Mouse (Mus musculus): ENCODE data around the gene Gm5475. TPM values are rescaled to one million over a fixed set of nuclear protein-coding genes. Genes with fewer than 3 reads are reported as not detected.
A peak's percentile ranks its signal among the peaks of the same experiment; 100 is the strongest.
"Not testable (repeated sequence)": the region's sequence is repeated elsewhere in the genome, so short reads cannot be mapped to it uniquely, and the experiment has no call there.

Gm5475 gene
- total RNA-seq (2014; rRNA removed; ENCODE audit: low replicate concordance) (not detected in 2 replicates), polyA plus RNA-seq (2015; fragmentation: Nextera tagmentation; extraction: Ambion mirVana) (0.04 TPM in 1 of 2 replicates, not detected in the other)

DNA sequence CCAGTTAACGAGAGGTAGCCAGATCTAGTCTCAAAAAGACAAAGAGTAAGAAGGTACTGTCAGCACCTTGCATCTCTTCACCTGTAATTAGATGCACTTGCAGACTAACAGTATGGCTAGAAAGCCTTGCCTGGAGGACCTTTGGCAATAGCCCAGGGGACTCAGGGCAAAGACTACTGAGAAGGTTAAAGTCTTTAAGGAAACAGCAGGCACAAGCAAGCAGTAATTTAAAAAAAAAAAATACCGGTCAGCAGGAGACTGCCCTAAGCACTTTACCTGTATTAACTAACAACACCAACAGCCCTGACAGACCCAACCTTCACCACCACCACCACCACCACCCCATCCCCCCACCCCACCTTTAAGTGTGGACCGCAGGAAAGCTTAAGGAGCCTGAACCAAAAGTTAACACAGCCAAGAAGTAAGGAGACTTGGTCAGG, at the start of gene Gm5475:
Gene Gm5475 (plus strand): TSS at position 390 of the 440 bp plus-strand sequence.
- not testable (repeated sequence) for DNase-seq (ENCODE audit: low spot score); H3K36me3 ChIP-seq (replicated peaks; ENCODE audit: control insufficient read depth, insufficient read depth, low read length); H3K9me3 ChIP-seq (replicated peaks; ENCODE audit: control insufficient read depth, low read length); ATAC-seq (ENCODE audit: insufficient read depth, low read depth)
- Histone ChIP-seq H3K9ac (replicated peaks; ENCODE audit: low read depth, low read length) (peak within 1 kb of the TSS; percentile 83), H3K4me2 (ENCODE audit: low read depth, low read length) (peak within 1 kb of the TSS; percentile 89), H3K4me3 (ENCODE audit: low read depth, low read length) (peak within 1 kb of the TSS; percentile 83), H3K4me1 (ENCODE audit: control insufficient read depth, insufficient read depth) (peaks cover 23% of the 10 kb centered on the region), H3K27me3 (ENCODE audit: control insufficient read depth, insufficient read depth, low read length) (peaks cover 12% of the 10 kb centered on the region; the same call in 1 of the 2 replicates), H3K27ac (ENCODE audit: low read depth) (peak within 1 kb of the TSS; percentile 56)
- 30% methylated on average over 3 of the region's 3 CpGs for WGBS

DNA sequence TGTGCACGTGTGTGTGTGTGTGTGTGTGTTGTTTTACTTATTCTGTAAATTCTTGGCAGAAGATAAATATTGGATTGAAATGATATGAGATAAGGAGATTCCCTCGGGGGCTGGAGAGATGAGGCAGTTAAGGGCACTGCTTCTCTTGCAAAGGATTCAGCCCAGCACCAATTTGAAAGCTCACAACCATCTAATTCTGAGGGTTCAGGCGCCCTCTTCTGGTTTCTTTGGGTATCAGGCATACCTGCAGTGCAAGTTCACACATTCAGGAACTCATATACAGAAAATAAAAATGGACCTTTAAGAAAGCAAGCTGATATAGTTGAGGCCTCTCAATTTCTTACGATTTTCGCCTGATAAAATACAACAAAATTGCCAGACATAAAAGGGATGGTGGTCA, 46.9 kb upstream of the Gm5475 start:
- Histone ChIP-seq H3K4me2 (ENCODE audit: low read depth, low read length) (no peak overlapping the region), H3K9me3 (replicated peaks; ENCODE audit: control insufficient read depth, low read length) (no peaks in the 10 kb centered on the region), H3K9ac (replicated peaks; ENCODE audit: low read depth, low read length) (no peak overlapping the region), H3K27me3 (ENCODE audit: control insufficient read depth, insufficient read depth, low read length) (no peaks in the 10 kb centered on the region), H3K4me1 (ENCODE audit: control insufficient read depth, insufficient read depth) (no peaks in the 10 kb centered on the region), H3K27ac (ENCODE audit: low read depth) (no peak overlapping the region), H3K4me3 (ENCODE audit: low read depth, low read length) (no peak overlapping the region), H3K36me3 (replicated peaks; ENCODE audit: control insufficient read depth, insufficient read depth, low read length) (no peaks in the 10 kb centered on the region)
- 32% methylated on average over 5 of the region's 5 CpGs for WGBS
- no peak for ATAC-seq (ENCODE audit: insufficient read depth, low read depth)
- peak; percentile 44 for DNase-seq (ENCODE audit: low spot score)
- no peak for TF ChIP-seq EP300 (IDR thresholded peaks at IDR 0.05; ENCODE audit: low read depth)
- TF ChIP-seq CTCF (IDR thresholded peaks at IDR 0.05; ENCODE audit: low read depth): peak; percentile 68

DNA sequence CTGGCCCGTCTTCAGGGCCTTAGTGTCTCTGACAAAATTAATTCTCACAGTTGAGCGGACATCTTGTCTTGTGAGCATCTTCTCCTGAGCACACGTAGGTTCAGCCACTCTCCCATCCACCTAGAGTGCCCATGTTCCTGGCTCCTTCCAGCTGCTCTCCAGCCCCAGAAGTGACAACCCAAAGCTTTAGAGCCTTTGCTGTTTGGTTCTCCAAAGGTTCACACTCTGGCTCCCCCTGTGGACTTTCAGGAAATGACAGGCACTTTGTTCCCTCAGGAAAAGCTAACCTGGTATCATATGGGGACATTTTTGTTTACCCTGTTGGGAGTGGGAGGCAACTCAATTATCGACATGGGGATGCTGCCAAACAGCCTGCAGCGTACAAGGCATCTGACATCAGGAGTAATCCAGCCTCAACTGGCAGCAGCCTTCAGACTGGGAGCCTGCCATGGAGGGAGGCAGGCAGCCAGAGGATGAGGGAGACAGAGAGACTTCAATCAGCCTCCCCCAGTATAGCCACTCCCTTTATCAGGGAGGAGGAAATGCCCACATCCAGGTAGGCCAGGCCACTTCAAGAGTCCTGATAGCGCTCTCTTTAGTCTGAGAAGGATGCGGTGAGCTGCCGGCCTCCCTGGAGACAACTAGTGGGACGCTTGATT, 44.0 kb upstream of the Gm5475 start:
- peak; percentile 41 for ATAC-seq (ENCODE audit: insufficient read depth, low read depth)
- not testable (repeated sequence) for H3K4me2 ChIP-seq (ENCODE audit: low read depth, low read length); H3K4me3 ChIP-seq (ENCODE audit: low read depth, low read length); H3K9me3 ChIP-seq (replicated peaks; ENCODE audit: control insufficient read depth, low read length); H3K27me3 ChIP-seq (ENCODE audit: control insufficient read depth, insufficient read depth, low read length); DNase-seq (ENCODE audit: low spot score); H3K36me3 ChIP-seq (replicated peaks; ENCODE audit: control insufficient read depth, insufficient read depth, low read length); H3K9ac ChIP-seq (replicated peaks; ENCODE audit: low read depth, low read length); H3K4me1 ChIP-seq (ENCODE audit: control insufficient read depth, insufficient read depth); H3K27ac ChIP-seq (ENCODE audit: low read depth)
- WGBS: 26% methylated on average over 3 of the region's 9 CpGs

DNA sequence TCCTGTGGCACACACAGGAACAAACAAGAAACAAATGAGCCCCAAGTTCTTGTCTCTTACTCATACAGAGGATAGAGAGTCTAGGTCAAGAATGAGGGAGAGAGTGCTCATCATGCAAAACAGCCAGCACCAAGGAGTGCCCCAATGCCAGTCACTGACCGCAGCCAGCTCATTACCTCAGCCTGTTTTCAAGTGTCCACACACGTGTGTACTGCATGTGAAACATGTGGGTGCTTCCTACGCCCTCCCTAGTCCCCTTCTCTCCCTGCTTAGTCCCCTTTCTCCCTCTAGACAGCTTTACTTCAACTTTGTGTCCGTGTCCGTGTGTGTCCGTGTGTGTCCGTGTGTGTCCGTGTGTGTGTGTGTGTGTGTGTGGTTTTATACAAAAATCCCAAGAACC, 42.3 kb upstream of the Gm5475 start:
- Histone ChIP-seq H3K27me3 (ENCODE audit: control insufficient read depth, insufficient read depth, low read length) (0 out of 2 replicates have a peak, but pooled peaks cover 3% of the 10 kb centered on the region), H3K9me3 (replicated peaks; ENCODE audit: control insufficient read depth, low read length) (no peaks in the 10 kb centered on the region), H3K9ac (replicated peaks; ENCODE audit: low read depth, low read length) (no peak overlapping the region), H3K36me3 (replicated peaks; ENCODE audit: control insufficient read depth, insufficient read depth, low read length) (no peaks in the 10 kb centered on the region), H3K4me3 (ENCODE audit: low read depth, low read length) (no peak overlapping the region), H3K4me1 (ENCODE audit: control insufficient read depth, insufficient read depth) (no peaks in the 10 kb centered on the region), H3K27ac (ENCODE audit: low read depth) (no peak overlapping the region), H3K4me2 (ENCODE audit: low read depth, low read length) (no peak overlapping the region)
- 72% methylated on average over 8 of the region's 8 CpGs for WGBS
- ATAC-seq (ENCODE audit: insufficient read depth, low read depth) (no peak), DNase-seq (ENCODE audit: low spot score) (no peak)
- TF ChIP-seq EP300 (IDR thresholded peaks at IDR 0.05; ENCODE audit: low read depth) (no peak), CTCF (IDR thresholded peaks at IDR 0.05; ENCODE audit: low read depth) (no peak)

- no peak overlapping the region for H3K4me2 ChIP-seq (ENCODE audit: low read depth, low read length)
- ATAC-seq (ENCODE audit: insufficient read depth, low read depth) (no peak), DNase-seq (ENCODE audit: low spot score) (no peak)
- no peaks in the 10 kb centered on the region for H3K4me1 ChIP-seq (ENCODE audit: control insufficient read depth, insufficient read depth)
- no peak overlapping the region for H3K4me3 ChIP-seq (ENCODE audit: low read depth, low read length)
- no peaks in the 10 kb centered on the region for H3K9me3 ChIP-seq (replicated peaks; ENCODE audit: control insufficient read depth, low read length)
- no peaks in the 10 kb centered on the region for H3K36me3 ChIP-seq (replicated peaks; ENCODE audit: control insufficient read depth, insufficient read depth, low read length)
- H3K9ac ChIP-seq (replicated peaks; ENCODE audit: low read depth, low read length): no peak overlapping the region
- TF ChIP-seq EP300 (IDR thresholded peaks at IDR 0.05; ENCODE audit: low read depth): no peak
- no peak for TF ChIP-seq CTCF (IDR thresholded peaks at IDR 0.05; ENCODE audit: low read depth)
- H3K27ac ChIP-seq (ENCODE audit: low read depth): no peak overlapping the region
- WGBS: 60% methylated on average over 2 of the region's 2 CpGs
- H3K27me3 ChIP-seq (ENCODE audit: control insufficient read depth, insufficient read depth, low read length): 0 out of 2 replicates have a peak, but pooled peaks cover 3% of the 10 kb centered on the region
Observed at GRCm38 (mm10) chr15:100380104-100380503, 41.8 kb upstream of the Gm5475 start.

GRCm38 (mm10) chr15:100385705-100386104, 36.2 kb upstream of the Gm5475 start:
- ATAC-seq (ENCODE audit: insufficient read depth, low read depth) (no peak), DNase-seq (ENCODE audit: low spot score) (no peak)
- no peak overlapping the region for H3K27ac ChIP-seq (ENCODE audit: low read depth)
- WGBS: 87% methylated on average over 9 of the region's 9 CpGs
- 0 out of 2 replicates have a peak, but pooled peaks cover 3% of the 10 kb centered on the region for H3K27me3 ChIP-seq (ENCODE audit: control insufficient read depth, insufficient read depth, low read length)
- no peaks in the 10 kb centered on the region for H3K9me3 ChIP-seq (replicated peaks; ENCODE audit: control insufficient read depth, low read length)
- TF ChIP-seq CTCF (IDR thresholded peaks at IDR 0.05; ENCODE audit: low read depth): no peak
- no peak for TF ChIP-seq EP300 (IDR thresholded peaks at IDR 0.05; ENCODE audit: low read depth)
- no peaks in the 10 kb centered on the region for H3K36me3 ChIP-seq (replicated peaks; ENCODE audit: control insufficient read depth, insufficient read depth, low read length)
- H3K9ac ChIP-seq (replicated peaks; ENCODE audit: low read depth, low read length): no peak overlapping the region
- H3K4me3 ChIP-seq (ENCODE audit: low read depth, low read length): no peak overlapping the region
- H3K4me1 ChIP-seq (ENCODE audit: control insufficient read depth, insufficient read depth): peaks cover 8% of the 10 kb centered on the region
- no peak overlapping the region for H3K4me2 ChIP-seq (ENCODE audit: low read depth, low read length)
